Mouse (Mus musculus) small intestine, adult 2 months (tissue): ENCODE measurements around the gene Cep112.

Source experiments
- CTCF ChIP-seq: fragments of 200-500 bp; IDR thresholded peaks from 2 replicates; pipeline ENCODE4 v1.5.1; 2012; ENCODE audit warnings: low read depth, mild to moderate bottlenecking, control low read depth, inconsistent platforms, low read length, moderate library complexity, mixed read lengths; ENCODE audit not compliant: insufficient replicate concordance, insufficient read length; ENCODE audit errors: extremely low read depth
- POLR2A ChIP-seq: fragments of 200-500 bp; IDR thresholded peaks from 2 replicates; pipeline ENCODE4 v1.6.1; 2012; ENCODE audit warnings: low read depth, mild to moderate bottlenecking, control low read depth, inconsistent platforms, low read length, moderate library complexity

- no peak for TF ChIP-seq CTCF
- no peak for TF ChIP-seq POLR2A
Observed at GRCm38 (mm10) chr11:108427191-108427590, 2.2 kb downstream of the Cep112 start.
